Mouse (Mus musculus) stomach, postnatal 0 days (tissue): ENCODE data around the gene Afg1l. TPM values are rescaled to one million over a fixed set of nuclear protein-coding genes. Genes with fewer than 3 reads are reported as not detected.

Experiments
- ATAC-seq: fragments of 200-750 bp; cut with Nextera tagmentation; 2 replicates; pipeline ENCODE4 v1.8.0; 2017; ENCODE audit not compliant: low FRiP score, low TSS enrichment
- DNase-seq: peaks from one replicate; pipeline ENCODE4 v3.0.0-alpha.2; 2016; ENCODE audit warnings: low spot score
- H3K27ac ChIP-seq: fragments of 300-500 bp; sonication (generic); replicated peaks from 2 replicates; pipeline ENCODE4 v1.5.1; 2014; ENCODE audit warnings: mild to moderate bottlenecking, control low read depth
- H3K27me3 ChIP-seq: fragments of 300-500 bp; sonication (generic); 2 replicates; pipeline ENCODE4 v1.6.1; 2014; ENCODE audit warnings: low read length; ENCODE audit not compliant: control insufficient read depth, insufficient read depth
- H3K36me3 ChIP-seq: fragments of 300-500 bp; sonication (generic); 2 replicates; pipeline ENCODE4 v1.6.1; 2014; ENCODE audit warnings: low read length, mixed read lengths; ENCODE audit not compliant: control insufficient read depth, insufficient read depth
- H3K4me1 ChIP-seq: fragments of 300-500 bp; sonication (generic); replicated peaks from 2 replicates; pipeline ENCODE4 v1.6.1; 2014; ENCODE audit warnings: antibody characterized with exemption; ENCODE audit not compliant: control insufficient read depth, insufficient read depth
- H3K4me2 ChIP-seq: fragments of 300-500 bp; sonication (generic); replicated peaks from 2 replicates; pipeline ENCODE4 v1.6.1; 2014; ENCODE audit warnings: low read depth, mild to moderate bottlenecking, control low read depth, moderate library complexity
- H3K4me3 ChIP-seq: fragments of 300-500 bp; sonication (generic); 2 replicates; pipeline ENCODE4 v1.5.1; 2014; ENCODE audit warnings: low read depth, low read length, control low read depth
- H3K9ac ChIP-seq: fragments of 300-500 bp; sonication (generic); 2 replicates; pipeline ENCODE4 v1.6.1; 2014; ENCODE audit warnings: mild to moderate bottlenecking, low read length, control low read depth, mixed read lengths
- H3K9me3 ChIP-seq: fragments of 300-500 bp; sonication (generic); 2 replicates; pipeline ENCODE4 v1.6.1; 2016; ENCODE audit warnings: low read length; ENCODE audit not compliant: control insufficient read depth
- CTCF ChIP-seq: IDR thresholded peaks from 2 replicates; pipeline ENCODE4 v1.5.1; 2016; ENCODE audit warnings: antibody characterized with exemption, low read depth, mild to moderate bottlenecking, moderate library complexity
- EP300 ChIP-seq: optimal IDR thresholded peaks from 2 replicates; pipeline ENCODE3; 2016; ENCODE audit warnings: antibody characterized with exemption
- WGBS: fragments of 180-500 bp; shearing (Covaris S2); extraction: QIAGEN DNeasy Blood & Tissue Kit; methylation state at CpG from one replicate; pipeline ENCODE4 v1.1.7; 2014; 5-methylcytosine and 5-hydroxymethylcytosine counted together
- polyA plus RNA-seq: library from polyadenylated mRNA; unstranded; fragments of >200 nt; fragmentation: Nextera tagmentation; extraction: Ambion mirVana; gene quantifications from 2 replicates; pipeline ENCODE4 v1.2.1, GENCODE M21; 2015

The Afg1l gene
- polyA plus RNA-seq, 1 experiment from 2014 or later = 6.4 TPM

GRCm38 (mm10) chr10:42488606-42489296 lies 10.4 kb upstream of the Afg1l start:
- no peak overlapping the region for H3K27ac ChIP-seq
- no peaks in the 10 kb centered on the region for H3K9me3 ChIP-seq
- 0 out of 2 replicates have a peak, but pooled peaks have one; percentile 16 for ATAC-seq
- no peak for DNase-seq
- no peak overlapping the region for H3K4me2 ChIP-seq
- WGBS = 34% methylated on average over 8 of the region's 8 CpGs
- no peaks in the 10 kb centered on the region for H3K4me1 ChIP-seq
- H3K36me3 ChIP-seq = no peaks in the 10 kb centered on the region
- no peak overlapping the region for H3K4me3 ChIP-seq
- no peaks in the 10 kb centered on the region for H3K27me3 ChIP-seq
- no peak for TF ChIP-seq CTCF
- TF ChIP-seq EP300 = no peak
- no peak overlapping the region for H3K9ac ChIP-seq

DNA sequence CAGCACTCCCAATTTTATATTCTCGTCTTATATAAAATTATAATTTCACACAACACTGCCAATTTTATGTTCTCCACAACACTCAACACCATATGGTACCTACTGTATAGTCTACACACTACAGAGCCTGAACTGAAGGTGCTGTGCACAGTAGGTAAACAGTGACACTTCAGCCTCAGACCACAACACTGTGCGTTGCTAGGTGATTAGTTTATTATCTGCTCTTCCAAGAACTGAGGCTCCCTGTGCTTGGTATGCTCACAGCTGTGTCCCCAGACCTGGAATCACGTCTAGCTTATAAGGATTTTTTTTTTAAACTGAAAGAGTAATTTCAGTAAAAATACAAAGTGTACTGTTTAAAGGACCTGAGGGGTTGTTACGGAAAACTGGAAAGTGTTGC lies 2.4 kb upstream of the Afg1l start:
- TF ChIP-seq EP300 (no peak), CTCF (no peak)
- no peaks in the 10 kb centered on the region for H3K27me3 ChIP-seq
- 64% methylated on average over 4 of the region's 4 CpGs for WGBS
- H3K9me3 ChIP-seq = no peaks in the 10 kb centered on the region
- no peak overlapping the region for H3K9ac ChIP-seq
- no peak overlapping the region for H3K4me3 ChIP-seq
- no peaks in the 10 kb centered on the region; the same call in 1 of the 2 replicates for H3K4me1 ChIP-seq
- DNase-seq (peak; percentile 35), ATAC-seq (peak; percentile 61; the same call in 1 of the 2 replicates)
- H3K36me3 ChIP-seq = no peaks in the 10 kb centered on the region
- H3K4me2 ChIP-seq = no peak overlapping the region
- H3K27ac ChIP-seq = no peak overlapping the region

GRCm38 (mm10) chr10:42477550-42478340 lies 620 bp downstream of the Afg1l start:
- WGBS = 8% methylated on average over 25 of the region's 25 CpGs
- no peak for DNase-seq
- Histone ChIP-seq H3K4me1 (no peaks in the 10 kb centered on the region; the same call in 1 of the 2 replicates), H3K27me3 (no peaks in the 10 kb centered on the region), H3K4me2 (peak overlapping the region; percentile 73), H3K27ac (peak overlapping the region; percentile 96), H3K9me3 (no peaks in the 10 kb centered on the region), H3K4me3 (peak overlapping the region; percentile 76), H3K36me3 (no peaks in the 10 kb centered on the region), H3K9ac (peak overlapping the region; percentile 85)
- ATAC-seq = peak; percentile 34
- TF ChIP-seq CTCF (no peak), EP300 (no peak)

GRCm38 (mm10) chr10:42476774-42477475 lies 1.4 kb downstream of the Afg1l start:
- no peaks in the 10 kb centered on the region; the same call in 1 of the 2 replicates for H3K4me1 ChIP-seq
- no peak overlapping the region for H3K9ac ChIP-seq
- no peaks in the 10 kb centered on the region for H3K36me3 ChIP-seq
- no peak overlapping the region for H3K27ac ChIP-seq
- TF ChIP-seq EP300 (no peak), CTCF (no peak)
- H3K27me3 ChIP-seq = no peaks in the 10 kb centered on the region
- no peak for DNase-seq
- no peak overlapping the region for H3K4me3 ChIP-seq
- WGBS = 90% methylated on average over 10 of the region's 10 CpGs
- ATAC-seq = no peak
- H3K9me3 ChIP-seq = no peaks in the 10 kb centered on the region
- H3K4me2 ChIP-seq = no peak overlapping the region

DNA sequence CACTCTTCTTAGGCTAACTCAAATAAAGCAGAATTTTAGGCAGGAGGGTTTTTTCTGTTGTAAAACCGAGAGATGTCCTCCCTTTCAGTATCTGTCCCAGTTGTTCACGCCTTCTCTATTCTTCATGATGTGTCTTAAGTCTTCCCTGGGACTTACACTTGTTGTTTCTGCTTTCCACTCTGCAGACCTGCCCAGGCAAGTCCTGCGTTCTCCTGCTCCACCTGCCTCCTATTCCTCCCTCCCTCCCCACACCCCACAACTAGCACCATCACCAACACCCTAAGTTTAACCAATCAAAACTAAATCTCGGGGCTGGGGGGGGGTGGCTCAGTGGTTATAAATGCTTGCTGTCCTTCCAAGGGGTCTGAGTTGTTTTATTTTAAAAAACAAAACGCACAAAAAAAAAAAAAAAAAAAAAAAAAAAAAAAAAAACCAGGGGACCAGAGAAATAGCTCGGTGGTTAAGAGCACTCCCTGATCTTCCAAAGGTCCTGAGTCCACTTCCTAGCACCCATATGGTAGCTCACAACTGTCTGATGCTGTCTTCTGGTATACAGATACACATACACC lies 3.3 kb downstream of the Afg1l start:
- Histone ChIP-seq H3K36me3 (no peaks in the 10 kb centered on the region), H3K4me2 (no peak overlapping the region), H3K4me1 (no peaks in the 10 kb centered on the region; the same call in 1 of the 2 replicates), H3K4me3 (no peak overlapping the region), H3K27ac (no peak overlapping the region), H3K9me3 (no peaks in the 10 kb centered on the region), H3K9ac (no peak overlapping the region), H3K27me3 (no peaks in the 10 kb centered on the region)
- TF ChIP-seq CTCF (no peak), EP300 (no peak)
- ATAC-seq (no peak), DNase-seq (no peak)
- WGBS = 68% methylated on average over 6 of the region's 6 CpGs
